Mouse (Mus musculus) hindbrain, embryonic 12.5 days (tissue): ENCODE measurements around the gene Tiam1. TPM values are rescaled to one million over a fixed set of nuclear protein-coding genes. Genes with fewer than 3 reads are reported as not detected.

Experiments
- ATAC-seq: fragments of 200-750 bp; cut with Nextera tagmentation; 2 replicates; pipeline ENCODE4 v1.8.0; 2017; ENCODE audit warnings: moderate TSS enrichment; ENCODE audit not compliant: low FRiP score
- H3K27ac ChIP-seq: fragments of 300-500 bp; sonication (generic); 2 replicates; pipeline ENCODE4 v1.5.1; 2016; ENCODE audit warnings: mild to moderate bottlenecking
- H3K27me3 ChIP-seq: fragments of 300-500 bp; sonication (generic); 2 replicates; pipeline ENCODE4 v1.6.1; 2016; ENCODE audit warnings: mild to moderate bottlenecking
- H3K36me3 ChIP-seq: fragments of 300-500 bp; sonication (generic); 2 replicates; pipeline ENCODE4 v1.6.1; 2016; ENCODE audit warnings: mild to moderate bottlenecking
- H3K4me1 ChIP-seq: fragments of 300-500 bp; sonication (generic); 2 replicates; pipeline ENCODE4 v1.6.1; 2016
- H3K4me2 ChIP-seq: fragments of 300-500 bp; sonication (generic); replicated peaks from 2 replicates; pipeline ENCODE4 v1.6.1; 2016; ENCODE audit warnings: mild to moderate bottlenecking
- H3K4me3 ChIP-seq: fragments of 300-500 bp; sonication (generic); 2 replicates; pipeline ENCODE4 v1.5.1; 2016; ENCODE audit warnings: mild to moderate bottlenecking
- H3K9ac ChIP-seq: fragments of 300-500 bp; sonication (generic); 2 replicates; pipeline ENCODE4 v1.6.1; 2016; ENCODE audit warnings: mild to moderate bottlenecking, moderate library complexity
- H3K9me3 ChIP-seq: fragments of 300-500 bp; sonication (generic); replicated peaks from 2 replicates; pipeline ENCODE4 v1.6.1; 2016; ENCODE audit warnings: mild to moderate bottlenecking
- WGBS: fragments of 180-500 bp; shearing (Covaris S2); methylation state at CpG from one replicate; pipeline ENCODE4 v1.1.7; 2016; 5-methylcytosine and 5-hydroxymethylcytosine counted together
- polyA plus RNA-seq: library from polyadenylated mRNA; unstranded; fragments of >200 nt; fragmentation: Nextera tagmentation; extraction: Ambion mirVana; gene quantifications from 2 replicates; pipeline ENCODE4 v1.2.1, GENCODE M21; 2016

Gene Tiam1
- polyA plus RNA-seq, 1 experiment from 2014 or later = 25.7 TPM

GRCm38 (mm10) chr16:89827496-89828125 is 316.0 kb downstream of the Tiam1 start:
- 0 out of 2 replicates have a peak overlapping the region, but pooled peaks have one; percentile 30 for H3K27ac ChIP-seq
- H3K9me3 ChIP-seq = no peaks in the 10 kb centered on the region
- peaks cover 5% of the 10 kb centered on the region; the same call in 1 of the 2 replicates for H3K36me3 ChIP-seq
- H3K4me2 ChIP-seq = no peak overlapping the region
- 79% methylated on average over 17 of the region's 17 CpGs for WGBS
- no peak overlapping the region for H3K9ac ChIP-seq
- no peak overlapping the region for H3K4me3 ChIP-seq
- peak; percentile 41; the same call in 1 of the 2 replicates for ATAC-seq
- peaks cover 8% of the 10 kb centered on the region; the same call in 1 of the 2 replicates for H3K4me1 ChIP-seq
- H3K27me3 ChIP-seq = no peaks in the 10 kb centered on the region

GRCm38 (mm10) chr16:89825875-89826274 is 317.7 kb downstream of the Tiam1 start:
- H3K9ac ChIP-seq = no peak overlapping the region
- peaks cover 8% of the 10 kb centered on the region; the same call in 1 of the 2 replicates for H3K4me1 ChIP-seq
- 68% methylated on average over 12 of the region's 12 CpGs for WGBS
- H3K27me3 ChIP-seq = no peaks in the 10 kb centered on the region
- H3K9me3 ChIP-seq = peaks cover 2% of the 10 kb centered on the region; the same call in 1 of the 2 replicates
- no peak for ATAC-seq
- H3K36me3 ChIP-seq = peaks cover 8% of the 10 kb centered on the region; the same call in 1 of the 2 replicates
- H3K4me2 ChIP-seq = no peak overlapping the region
- no peak overlapping the region for H3K27ac ChIP-seq
- H3K4me3 ChIP-seq = no peak overlapping the region

GRCm38 (mm10) chr16:89822882-89823281 is 320.7 kb downstream of the Tiam1 start:
- Histone ChIP-seq H3K9ac (no peak overlapping the region), H3K9me3 (peaks cover 4% of the 10 kb centered on the region; the same call in 1 of the 2 replicates), H3K4me1 (peaks cover 13% of the 10 kb centered on the region), H3K4me3 (no peak overlapping the region), H3K36me3 (peaks cover 12% of the 10 kb centered on the region; the same call in 1 of the 2 replicates), H3K4me2 (no peak overlapping the region), H3K27ac (no peak overlapping the region), H3K27me3 (peaks cover 17% of the 10 kb centered on the region)
- ATAC-seq = no peak
- 87% methylated on average over 6 of the region's 6 CpGs for WGBS

GRCm38 (mm10) chr16:89818661-89819060 is 324.9 kb downstream of the Tiam1 start:
- WGBS = 21% methylated on average over 4 of the region's 4 CpGs
- H3K4me3 ChIP-seq = peak overlapping the region; percentile 39; the same call in 1 of the 2 replicates
- peaks cover 4% of the 10 kb centered on the region; the same call in 1 of the 2 replicates for H3K9me3 ChIP-seq
- peaks cover 23% of the 10 kb centered on the region for H3K27me3 ChIP-seq
- H3K9ac ChIP-seq = no peak overlapping the region
- no peak for ATAC-seq
- peaks cover 22% of the 10 kb centered on the region for H3K4me1 ChIP-seq
- H3K36me3 ChIP-seq = peaks cover 12% of the 10 kb centered on the region; the same call in 1 of the 2 replicates
- no peak overlapping the region for H3K27ac ChIP-seq
- H3K4me2 ChIP-seq = peak overlapping the region; percentile 89

- Histone ChIP-seq H3K27ac (no peak overlapping the region), H3K4me3 (peak overlapping the region; percentile 39), H3K27me3 (peaks cover 23% of the 10 kb centered on the region), H3K36me3 (peaks cover 12% of the 10 kb centered on the region; the same call in 1 of the 2 replicates), H3K9ac (peak overlapping the region; percentile 58), H3K4me2 (peak overlapping the region; percentile 89), H3K4me1 (peaks cover 22% of the 10 kb centered on the region), H3K9me3 (peaks cover 4% of the 10 kb centered on the region; the same call in 1 of the 2 replicates)
- WGBS = 3% methylated on average over 38 of the region's 38 CpGs
- ATAC-seq = peak; percentile 70; the same call in 1 of the 2 replicates
These were observed 325.5 kb downstream of the Tiam1 start for GRCm38 (mm10) chr16:89817861-89818630.

- ATAC-seq = no peak
- WGBS = 7% methylated on average over 9 of the region's 9 CpGs
- peaks cover 22% of the 10 kb centered on the region for H3K4me1 ChIP-seq
- H3K4me2 ChIP-seq = peak overlapping the region; percentile 89
- peaks cover 23% of the 10 kb centered on the region for H3K27me3 ChIP-seq
- peaks cover 12% of the 10 kb centered on the region; the same call in 1 of the 2 replicates for H3K36me3 ChIP-seq
- peak overlapping the region; percentile 27; the same call in 1 of the 2 replicates for H3K9ac ChIP-seq
- H3K9me3 ChIP-seq = peaks cover 4% of the 10 kb centered on the region; the same call in 1 of the 2 replicates
- H3K4me3 ChIP-seq = 0 out of 2 replicates have a peak overlapping the region, but pooled peaks have one; percentile 39
- 0 out of 2 replicates have a peak overlapping the region, but pooled peaks have one; percentile 17 for H3K27ac ChIP-seq
These were observed 326.3 kb downstream of the Tiam1 start for GRCm38 (mm10) chr16:89817301-89817700.

GRCm38 (mm10) chr16:89816506-89817172 is 326.9 kb downstream of the Tiam1 start:
- Histone ChIP-seq H3K9ac (0 out of 2 replicates have a peak overlapping the region, but pooled peaks have one; percentile 27), H3K27ac (no peak overlapping the region), H3K36me3 (peaks cover 15% of the 10 kb centered on the region), H3K9me3 (peaks cover 4% of the 10 kb centered on the region; the same call in 1 of the 2 replicates), H3K27me3 (peaks cover 23% of the 10 kb centered on the region), H3K4me1 (peaks cover 22% of the 10 kb centered on the region), H3K4me2 (peak overlapping the region; percentile 89), H3K4me3 (no peak overlapping the region)
- WGBS = 32% methylated on average over 13 of the region's 13 CpGs
- no peak for ATAC-seq

- Histone ChIP-seq H3K27me3 (peaks cover 9% of the 10 kb centered on the region), H3K27ac (no peak overlapping the region), H3K36me3 (peaks cover 15% of the 10 kb centered on the region), H3K4me3 (no peak overlapping the region), H3K4me1 (peaks cover 21% of the 10 kb centered on the region), H3K9ac (no peak overlapping the region), H3K9me3 (0 out of 2 replicates have a peak, but pooled peaks cover 3% of the 10 kb centered on the region), H3K4me2 (no peak overlapping the region)
- no peak for ATAC-seq
- WGBS = 80% methylated on average over 9 of the region's 9 CpGs
These were observed 330.0 kb downstream of the Tiam1 start for GRCm38 (mm10) chr16:89813536-89813935.

- Histone ChIP-seq H3K9ac (no peak overlapping the region), H3K4me2 (no peak overlapping the region)
- WGBS = 65% methylated on average over 12 of the region's 12 CpGs
These were observed 330.7 kb downstream of the Tiam1 start for GRCm38 (mm10) chr16:89812891-89813290.

GRCm38 (mm10) chr16:89810398-89810797 is 333.2 kb downstream of the Tiam1 start:
- peaks cover 15% of the 10 kb centered on the region for H3K36me3 ChIP-seq
- ATAC-seq = no peak
- H3K9ac ChIP-seq = no peak overlapping the region
- peaks cover 3% of the 10 kb centered on the region; the same call in 1 of the 2 replicates for H3K27me3 ChIP-seq
- 0 out of 2 replicates have a peak, but pooled peaks cover 3% of the 10 kb centered on the region for H3K9me3 ChIP-seq
- no peak overlapping the region for H3K4me2 ChIP-seq
- H3K27ac ChIP-seq = no peak overlapping the region
- WGBS = 91% methylated on average over 6 of the region's 6 CpGs
- H3K4me3 ChIP-seq = no peak overlapping the region
- peaks cover 8% of the 10 kb centered on the region for H3K4me1 ChIP-seq

More at GRCm38 (mm10) chr16:89812891-89813290, 330.7 kb downstream of the Tiam1 start:
- ATAC-seq = no peak
- H3K27ac ChIP-seq = no peak overlapping the region
- H3K27me3 ChIP-seq = peaks cover 6% of the 10 kb centered on the region; the same call in 1 of the 2 replicates
- H3K9me3 ChIP-seq = 0 out of 2 replicates have a peak, but pooled peaks cover 3% of the 10 kb centered on the region
- peaks cover 15% of the 10 kb centered on the region for H3K4me1 ChIP-seq
- H3K4me3 ChIP-seq = no peak overlapping the region
- peaks cover 15% of the 10 kb centered on the region for H3K36me3 ChIP-seq

- ATAC-seq = no peak
These were observed 335.4 kb downstream of the Tiam1 start for GRCm38 (mm10) chr16:89808168-89808567.

More at GRCm38 (mm10) chr16:89808168-89808567, 335.4 kb downstream of the Tiam1 start:
- WGBS = 84% methylated on average over 13 of the region's 13 CpGs
- Histone ChIP-seq H3K9ac (no peak overlapping the region), H3K27ac (no peak overlapping the region), H3K4me2 (no peak overlapping the region), H3K27me3 (no peaks in the 10 kb centered on the region), H3K36me3 (peaks cover 35% of the 10 kb centered on the region), H3K9me3 (0 out of 2 replicates have a peak, but pooled peaks cover 3% of the 10 kb centered on the region), H3K4me3 (no peak overlapping the region), H3K4me1 (peaks cover 3% of the 10 kb centered on the region)
